In genomic region chr2:166394666-166395065, GRCm38 (mm10) we compare ENCODE assay signal across 14 mouse cellular contexts.
DNase-seq lines count a peak whose midpoint lies in the region; ATAC-seq and TF ChIP-seq lines count a peak whose summit lies in the region.
"Had no signal": no experiment of that assay in that cellular context is flagged by ENCODE, and none has a peak within 500 bp of the region (broad histone marks: within the 10 kb centered on the region; RNA-seq: fewer than 3 reads in every experiment).

No protein-coding gene starts in this region.

- H3K27me3 ChIP-seq in liver, postnatal 0 days (ENCODE audit: insufficient read depth, low read length), result no peaks in the 10 kb centered on the region
- no peaks in the 10 kb centered on the region; the same call in 1 of the 2 replicates for H3K27me3 ChIP-seq in liver, embryonic 12.5 days (replicated peaks)
- H3K27me3 ChIP-seq in forebrain, postnatal 0 days (ENCODE audit: insufficient read depth, low read length), result 0 out of 2 replicates have a peak, but pooled peaks cover 5% of the 10 kb centered on the region
- H3K27me3 ChIP-seq in midbrain, embryonic 15.5 days (replicated peaks), result no peaks in the 10 kb centered on the region
- H3K27me3 ChIP-seq in spleen, adult 2 months (ENCODE audit: control insufficient read depth, insufficient read depth, low read length), result no peaks in the 10 kb centered on the region

- TF ChIP-seq POLR2A in spleen, adult 2 months (IDR thresholded peaks at IDR 0.05; ENCODE audit: low read depth, low read length), result no peak

- ATAC-seq in liver, postnatal 0 days, result no peak
- ATAC-seq in liver, embryonic 12.5 days, result no peak
- ATAC-seq in forebrain, postnatal 0 days, result peak; percentile 61; the same call in 1 of the 2 replicates
- ATAC-seq in midbrain, embryonic 15.5 days (replicated peaks), result peak; percentile 32; the same call in 1 of the 2 replicates
- ATAC-seq: CD4-positive, CD25-positive, alpha-beta regulatory T cell, adult 4 months; inflammation-experienced regulatory T-cells, adult 6 months had no signal

- no peaks in the 10 kb centered on the region for H3K36me3 ChIP-seq in liver, postnatal 0 days (replicated peaks; ENCODE audit: insufficient read depth, low read length)
- no peaks in the 10 kb centered on the region for H3K36me3 ChIP-seq in liver, embryonic 12.5 days
- no peaks in the 10 kb centered on the region for H3K36me3 ChIP-seq in forebrain, postnatal 0 days (ENCODE audit: insufficient read depth)
- H3K36me3 ChIP-seq in midbrain, embryonic 15.5 days (replicated peaks), result no peaks in the 10 kb centered on the region
- no peaks in the 10 kb centered on the region for H3K36me3 ChIP-seq in spleen, adult 2 months (ENCODE audit: control insufficient read depth, insufficient read depth, low read length)

- TF ChIP-seq CTCF in liver, postnatal 0 days (IDR thresholded peaks at IDR 0.05; ENCODE audit: low read depth), result no peak
- TF ChIP-seq CTCF in forebrain, postnatal 0 days (IDR thresholded peaks at IDR 0.05; ENCODE audit: low read depth), result no peak
- TF ChIP-seq CTCF in spleen, adult 2 months (IDR thresholded peaks at IDR 0.05; ENCODE audit: extremely low read depth, insufficient read depth, insufficient read length, insufficient replicate concordance), result no peak

- peak; percentile 46 for DNase-seq in liver, postnatal 0 days
- DNase-seq in forebrain, postnatal 0 days, result peak; percentile 57
- DNase-seq in spleen, adult 2 months (ENCODE audit: low read depth in 1 of 2, low spot score in 2 of 2), result peak; percentile 19 to 44
- DNase-seq in testis, postnatal 10 days (ENCODE audit: low spot score), result no peak
- no peak for DNase-seq in adrenal gland, postnatal 25 days
- DNase-seq in thymus, postnatal 4 days, result no peak
- DNase-seq: cerebellum, postnatal 10 days; heart, adult 2 months; lung, postnatal 4 days had no signal

- WGBS in liver, postnatal 0 days (ENCODE audit: insufficient replicate concordance), result 60% methylated on average over 13 of the region's 13 CpGs
- 67% methylated on average over 13 of the region's 13 CpGs for WGBS in liver, embryonic 12.5 days (ENCODE audit: insufficient replicate concordance)
- 26% methylated on average over 13 of the region's 13 CpGs for WGBS in forebrain, postnatal 0 days
- WGBS in midbrain, embryonic 15.5 days, result 45% methylated on average over 13 of the region's 13 CpGs
- 50% methylated on average over 13 of the region's 13 CpGs for WGBS in spleen, adult 2 months

- H3K4me1 ChIP-seq in liver, postnatal 0 days (ENCODE audit: insufficient read depth), result no peaks in the 10 kb centered on the region
- H3K4me1 ChIP-seq in liver, embryonic 12.5 days, result no peaks in the 10 kb centered on the region; the same call in 1 of the 2 replicates
- H3K4me1 ChIP-seq in forebrain, postnatal 0 days (ENCODE audit: insufficient read depth), result no peaks in the 10 kb centered on the region
- peaks cover 26% of the 10 kb centered on the region for H3K4me1 ChIP-seq in midbrain, embryonic 15.5 days
- peaks cover 21% of the 10 kb centered on the region; the same call in 1 of the 2 replicates for H3K4me1 ChIP-seq in spleen, adult 2 months (ENCODE audit: control insufficient read depth, insufficient read depth, insufficient read length)

- H3K4me2 ChIP-seq in liver, postnatal 0 days (ENCODE audit: low read depth, low read length), result no peak overlapping the region
- no peak overlapping the region for H3K4me2 ChIP-seq in liver, embryonic 12.5 days
- H3K4me2 ChIP-seq in forebrain, postnatal 0 days (ENCODE audit: low read depth), result no peak overlapping the region
- no peak overlapping the region for H3K4me2 ChIP-seq in midbrain, embryonic 15.5 days

- no peak overlapping the region for H3K27ac ChIP-seq in liver, postnatal 0 days (ENCODE audit: low read depth)
- no peak overlapping the region for H3K27ac ChIP-seq in liver, embryonic 12.5 days
- no peak overlapping the region for H3K27ac ChIP-seq in forebrain, postnatal 0 days (ENCODE audit: low read depth, low read length)
- peak overlapping the region; percentile 17; the same call in 1 of the 2 replicates for H3K27ac ChIP-seq in midbrain, embryonic 15.5 days
- H3K27ac ChIP-seq in spleen, adult 2 months (ENCODE audit: insufficient read depth, low read length), result no peak overlapping the region
- H3K27ac ChIP-seq: heart, adult 2 months had no signal

- no peak overlapping the region for H3K9ac ChIP-seq in liver, postnatal 0 days (replicated peaks)
- H3K9ac ChIP-seq in liver, embryonic 12.5 days, result no peak overlapping the region
- H3K9ac ChIP-seq in forebrain, postnatal 0 days, result no peak overlapping the region
- H3K9ac ChIP-seq in midbrain, embryonic 15.5 days, result no peak overlapping the region

- no peaks in the 10 kb centered on the region for H3K9me3 ChIP-seq in liver, postnatal 0 days (ENCODE audit: low read length)
- H3K9me3 ChIP-seq in liver, embryonic 12.5 days (replicated peaks), result no peaks in the 10 kb centered on the region
- H3K9me3 ChIP-seq in forebrain, postnatal 0 days (ENCODE audit: low read length), result no peaks in the 10 kb centered on the region
- H3K9me3 ChIP-seq in midbrain, embryonic 15.5 days, result no peaks in the 10 kb centered on the region

- H3K4me3 ChIP-seq in liver, postnatal 0 days (ENCODE audit: low read depth, low read length), result no peak overlapping the region
- H3K4me3 ChIP-seq in liver, embryonic 12.5 days, result no peak overlapping the region
- no peak overlapping the region for H3K4me3 ChIP-seq in forebrain, postnatal 0 days (ENCODE audit: low read depth, low read length)
- no peak overlapping the region for H3K4me3 ChIP-seq in midbrain, embryonic 15.5 days
- no peak overlapping the region for H3K4me3 ChIP-seq in spleen, adult 2 months (ENCODE audit: extremely low read depth, insufficient read depth, insufficient read length)
- H3K4me3 ChIP-seq: erythroblast, embryonic 14.5 days; heart, adult 2 months had no signal

- no peak for TF ChIP-seq EP300 in liver, postnatal 0 days (IDR thresholded peaks at IDR 0.05; ENCODE audit: low read depth)

Comparison
In these comparisons a context has a peak if more than half of its experiments do, and no peak if none do; other contexts are left out.
1. ATAC-seq: peak in forebrain, postnatal 0 days (single experiment) and midbrain, embryonic 15.5 days (single experiment); none in liver, postnatal 0 days (single experiment) and liver, embryonic 12.5 days (single experiment).
2. DNase-seq: peak in liver, postnatal 0 days (single experiment), forebrain, postnatal 0 days (single experiment) and spleen, adult 2 months (2 of 2); none in testis, postnatal 10 days (single experiment), adrenal gland, postnatal 25 days (single experiment) and thymus, postnatal 4 days (single experiment).